Mouse (Mus musculus) ES-Bruce4 (cell line): ENCODE measurements around the gene Frmd8.

ENCODE experiments used
- CTCF ChIP-seq: IDR thresholded peaks from one replicate; pipeline ENCODE4 v1.8.1; 2011; ENCODE audit warnings: low read depth, low read length
- POLR2A ChIP-seq: IDR thresholded peaks from one replicate; pipeline ENCODE4 v1.8.1; 2011; ENCODE audit warnings: low read length; ENCODE audit not compliant: insufficient read depth

- TF ChIP-seq CTCF: no peak
- no peak for TF ChIP-seq POLR2A
These were observed 6.1 kb upstream of the Frmd8 start for GRCm38 (mm10) chr19:5881155-5881554.
